Mouse (Mus musculus): ENCODE measurements around the gene Ccdc12.

DNA sequence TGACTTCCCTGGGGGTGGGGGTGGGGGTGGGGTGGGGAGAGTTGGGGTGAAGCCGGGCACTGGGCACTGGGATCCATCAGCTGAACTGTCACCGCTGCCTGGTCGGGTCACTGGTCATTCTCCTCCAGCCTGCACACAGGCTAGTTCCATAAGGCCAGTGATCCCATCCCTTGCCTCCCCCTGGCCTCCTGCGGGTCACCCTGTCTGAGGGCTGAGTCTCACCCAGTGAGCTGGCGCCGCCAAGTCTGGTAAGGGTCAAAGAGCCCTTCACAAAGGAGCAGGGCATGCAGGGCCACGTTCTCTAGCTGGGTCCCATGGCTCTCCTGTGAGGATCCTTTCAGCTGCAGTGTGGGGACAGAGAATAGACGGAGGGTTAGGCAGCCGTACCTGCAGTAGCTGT is 12.5 kb upstream of the Ccdc12 start:
- TF ChIP-seq CTCF (conservative IDR thresholded peaks at IDR 0.05; ENCODE audit: low read length), result no peak
- no peak for TF ChIP-seq POU5F1 (IDR thresholded peaks at IDR 0.05; ENCODE audit: borderline replicate concordance, low read length)
- no peak for TF ChIP-seq NANOG (IDR thresholded peaks at IDR 0.05; ENCODE audit: borderline replicate concordance, low read length)
